Mouse (Mus musculus): ENCODE measurements around the gene Bnc1. TPM values are rescaled to one million over a fixed set of nuclear protein-coding genes. Genes with fewer than 3 reads are reported as not detected.

Bnc1 gene
- polyA plus RNA-seq, 1 experiment from 2014 or later, result 1.5 TPM

- no peaks in the 10 kb centered on the region for H3K9me3 ChIP-seq (ENCODE audit: low read depth, low read length)
- H3K27ac ChIP-seq (ENCODE audit: low read depth), result no peak overlapping the region
- no peak for TF ChIP-seq CTCF (IDR thresholded peaks at IDR 0.05; ENCODE audit: low read depth)
- WGBS, result 92% methylated on average over 12 of the region's 12 CpGs
- no peak overlapping the region for H3K4me3 ChIP-seq (ENCODE audit: low read depth, low read length)
- ATAC-seq (ENCODE audit: insufficient read depth) (no peak), DNase-seq (no peak)
- no peaks in the 10 kb centered on the region for H3K36me3 ChIP-seq (ENCODE audit: insufficient read depth)
- H3K4me2 ChIP-seq, result no peak overlapping the region
- no peaks in the 10 kb centered on the region for H3K27me3 ChIP-seq (ENCODE audit: insufficient read depth, low read length)
- no peaks in the 10 kb centered on the region for H3K4me1 ChIP-seq (ENCODE audit: insufficient read depth)
- no peak overlapping the region for H3K9ac ChIP-seq
Measured at GRCm38 (mm10) chr7:81973939-81974338, 18.2 kb downstream of the Bnc1 start.

GRCm38 (mm10) chr7:81973339-81973738 is 18.8 kb downstream of the Bnc1 start:
- 89% methylated on average over 5 of the region's 5 CpGs for WGBS
- TF ChIP-seq CTCF (IDR thresholded peaks at IDR 0.05; ENCODE audit: low read depth), result no peak

DNA sequence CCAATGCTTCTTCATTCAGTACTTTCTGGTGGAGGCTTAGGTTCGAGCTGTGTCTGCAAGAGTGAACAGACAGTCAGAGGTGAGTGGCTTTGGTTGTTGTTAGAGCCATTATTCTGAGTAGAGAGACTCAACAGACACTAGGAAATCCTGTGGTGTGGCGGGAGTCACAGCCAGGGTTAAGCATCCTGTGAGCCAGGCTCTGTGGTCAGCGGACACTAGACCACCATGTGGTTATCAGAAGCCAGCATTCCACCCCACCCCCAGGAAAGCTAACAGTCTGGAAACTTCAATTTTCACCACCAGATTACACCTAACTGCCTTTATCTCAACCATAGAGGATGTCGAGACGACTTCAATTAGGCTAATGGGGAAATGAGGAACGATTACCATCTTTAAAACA is 23.1 kb downstream of the Bnc1 start:
- DNase-seq (no peak), ATAC-seq (ENCODE audit: insufficient read depth) (no peak)
- Histone ChIP-seq H3K9ac (no peak overlapping the region), H3K4me3 (ENCODE audit: low read depth, low read length) (no peak overlapping the region), H3K4me2 (no peak overlapping the region), H3K36me3 (ENCODE audit: insufficient read depth) (no peaks in the 10 kb centered on the region), H3K27ac (ENCODE audit: low read depth) (no peak overlapping the region), H3K4me1 (ENCODE audit: insufficient read depth) (no peaks in the 10 kb centered on the region), H3K27me3 (ENCODE audit: insufficient read depth, low read length) (no peaks in the 10 kb centered on the region), H3K9me3 (ENCODE audit: low read depth, low read length) (no peaks in the 10 kb centered on the region)
- 61% methylated on average over 6 of the region's 6 CpGs for WGBS
- no peak for TF ChIP-seq CTCF (IDR thresholded peaks at IDR 0.05; ENCODE audit: low read depth)

More at GRCm38 (mm10) chr7:81973339-81973738, 18.8 kb downstream of the Bnc1 start:
- no peak for ATAC-seq (ENCODE audit: insufficient read depth)
- DNase-seq, result no peak
- no peaks in the 10 kb centered on the region for H3K9me3 ChIP-seq (ENCODE audit: low read depth, low read length)
- H3K4me1 ChIP-seq (ENCODE audit: insufficient read depth), result no peaks in the 10 kb centered on the region
- no peak overlapping the region for H3K4me2 ChIP-seq
- H3K36me3 ChIP-seq (ENCODE audit: insufficient read depth), result no peaks in the 10 kb centered on the region
- H3K9ac ChIP-seq, result no peak overlapping the region
- no peaks in the 10 kb centered on the region for H3K27me3 ChIP-seq (ENCODE audit: insufficient read depth, low read length)
- no peak overlapping the region for H3K27ac ChIP-seq (ENCODE audit: low read depth)
- H3K4me3 ChIP-seq (ENCODE audit: low read depth, low read length), result no peak overlapping the region

- no peak overlapping the region for H3K27ac ChIP-seq (ENCODE audit: low read depth)
- H3K9ac ChIP-seq, result no peak overlapping the region
- no peak overlapping the region for H3K4me3 ChIP-seq (ENCODE audit: low read depth, low read length)
- WGBS, result 77% methylated on average over 4 of the region's 4 CpGs
- H3K36me3 ChIP-seq (ENCODE audit: insufficient read depth), result no peaks in the 10 kb centered on the region
- H3K4me1 ChIP-seq (ENCODE audit: insufficient read depth), result no peaks in the 10 kb centered on the region
- H3K27me3 ChIP-seq (ENCODE audit: insufficient read depth, low read length), result no peaks in the 10 kb centered on the region
- ATAC-seq (ENCODE audit: insufficient read depth) (no peak), DNase-seq (no peak)
- no peaks in the 10 kb centered on the region for H3K9me3 ChIP-seq (ENCODE audit: low read depth, low read length)
- TF ChIP-seq CTCF (IDR thresholded peaks at IDR 0.05; ENCODE audit: low read depth), result no peak
- H3K4me2 ChIP-seq, result no peak overlapping the region
Measured at GRCm38 (mm10) chr7:81968451-81968850, 23.6 kb downstream of the Bnc1 start.

- DNase-seq (no peak), ATAC-seq (ENCODE audit: insufficient read depth) (no peak)
- no peak overlapping the region for H3K4me2 ChIP-seq
- no peaks in the 10 kb centered on the region for H3K36me3 ChIP-seq (ENCODE audit: insufficient read depth)
- WGBS, result 71% methylated on average over 5 of the region's 5 CpGs
- no peaks in the 10 kb centered on the region for H3K4me1 ChIP-seq (ENCODE audit: insufficient read depth)
- 0 out of 2 replicates have a peak, but pooled peaks have one; percentile 7 for TF ChIP-seq CTCF (IDR thresholded peaks at IDR 0.05; ENCODE audit: low read depth)
- H3K27me3 ChIP-seq (ENCODE audit: insufficient read depth, low read length), result no peaks in the 10 kb centered on the region
- H3K9ac ChIP-seq, result no peak overlapping the region
- no peak overlapping the region for H3K27ac ChIP-seq (ENCODE audit: low read depth)
- H3K4me3 ChIP-seq (ENCODE audit: low read depth, low read length), result no peak overlapping the region
- H3K9me3 ChIP-seq (ENCODE audit: low read depth, low read length), result no peaks in the 10 kb centered on the region
Measured at GRCm38 (mm10) chr7:81966195-81966594, 25.9 kb downstream of the Bnc1 start.

GRCm38 (mm10) chr7:81959704-81960103 is 32.4 kb downstream of the Bnc1 start:
- Histone ChIP-seq H3K4me1 (ENCODE audit: insufficient read depth) (no peaks in the 10 kb centered on the region), H3K27ac (ENCODE audit: low read depth) (no peak overlapping the region), H3K4me2 (no peak overlapping the region), H3K9me3 (ENCODE audit: low read depth, low read length) (no peaks in the 10 kb centered on the region), H3K9ac (no peak overlapping the region), H3K27me3 (ENCODE audit: insufficient read depth, low read length) (no peaks in the 10 kb centered on the region), H3K36me3 (ENCODE audit: insufficient read depth) (no peaks in the 10 kb centered on the region), H3K4me3 (ENCODE audit: low read depth, low read length) (no peak overlapping the region)
- DNase-seq (peak; percentile 87), ATAC-seq (ENCODE audit: insufficient read depth) (no peak)
- WGBS, result 2% methylated on average over 3 of the region's 3 CpGs
- TF ChIP-seq CTCF (IDR thresholded peaks at IDR 0.05; ENCODE audit: low read depth), result peak; percentile 85

GRCm38 (mm10) chr7:81954208-81954846 is 37.8 kb downstream of the Bnc1 start:
- Histone ChIP-seq H3K9ac (no peak overlapping the region), H3K27me3 (ENCODE audit: insufficient read depth, low read length) (no peaks in the 10 kb centered on the region), H3K36me3 (ENCODE audit: insufficient read depth) (no peaks in the 10 kb centered on the region), H3K27ac (ENCODE audit: low read depth) (no peak overlapping the region), H3K4me2 (no peak overlapping the region), H3K4me3 (ENCODE audit: low read depth, low read length) (no peak overlapping the region), H3K9me3 (ENCODE audit: low read depth, low read length) (no peaks in the 10 kb centered on the region), H3K4me1 (ENCODE audit: insufficient read depth) (no peaks in the 10 kb centered on the region)
- peak; percentile 66 for TF ChIP-seq CTCF (IDR thresholded peaks at IDR 0.05; ENCODE audit: low read depth)
- ATAC-seq (ENCODE audit: insufficient read depth) (peak; percentile 49; the same call in 1 of the 2 replicates), DNase-seq (peak; percentile 56)
